Mouse (Mus musculus) bone marrow, adult 2 months (tissue): Measurements from ENCODE around the gene Depdc5.

Experiments
- CTCF ChIP-seq: fragments of 200-500 bp; IDR thresholded peaks from 2 replicates; pipeline ENCODE4 v1.5.1; 2011; ENCODE audit warnings: low read length, control low read depth; ENCODE audit not compliant: control insufficient read depth, insufficient read depth
- POLR2A ChIP-seq: fragments of 200-500 bp; IDR thresholded peaks from 2 replicates; pipeline ENCODE4 v1.6.1; 2011; ENCODE audit warnings: low read depth, mild to moderate bottlenecking, control low read depth, low read length, borderline replicate concordance; ENCODE audit not compliant: control insufficient read depth

GRCm38 (mm10) chr5:32955716-32956115, 92.2 kb downstream of the Depdc5 start:
- no peak for TF ChIP-seq CTCF
- no peak for TF ChIP-seq POLR2A
